Mouse (Mus musculus) activated CD4-positive, CD25-positive, alpha-beta regulatory T cell (primary cell): ENCODE results near the gene Lair1. TPM values are rescaled to one million over a fixed set of nuclear protein-coding genes. Genes with fewer than 3 reads are reported as not detected.

Source experiments
- polyA plus RNA-seq, 2 experiments: library from polyadenylated mRNA; unstranded; fragments of 100-300 nt; shearing (Covaris generic); gene quantifications; one replicate each; pipeline ENCODE4 v1.2.1; 2017

Lair1 gene
- 1 to 10 TPM; 5.8 to 6.6 TPM for polyA plus RNA-seq

DNA sequence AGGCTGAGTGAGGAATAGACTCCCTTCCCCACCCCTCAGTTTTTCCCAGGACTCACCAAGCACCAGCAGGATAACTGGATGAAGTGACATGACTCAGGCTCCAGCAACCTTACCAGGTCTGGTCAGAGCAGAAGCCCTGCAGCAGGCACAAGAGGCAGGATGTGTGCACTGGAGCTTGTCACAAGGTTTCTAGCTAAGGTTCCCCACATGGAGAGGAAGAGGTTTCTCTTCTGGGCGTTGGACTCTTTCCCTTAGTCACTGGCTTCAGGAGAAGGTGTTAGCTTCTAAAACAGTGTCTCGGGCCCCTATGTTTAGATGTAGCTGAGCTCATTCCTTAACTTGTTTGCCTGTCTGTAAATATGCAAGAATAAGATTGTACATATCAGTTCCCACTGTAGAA is at the start of gene Lair1:
Gene Lair1, minus strand, starts transcription at position 192 of the 400 bp plus-strand sequence.

Other genes with a start within 250 kb of the Lair1 start
- gene Gm15448, start 237.5 kb downstream of the Lair1 start, polyA plus RNA-seq = under 1 TPM in 1 of 2 experiments, not detected in 1; 0.76 TPM
- gene Pira2, start 218.2 kb downstream of the Lair1 start, polyA plus RNA-seq = under 1 TPM; 0.63 to 1.00 TPM
- gene Gm14548, start 165.1 kb downstream of the Lair1 start, polyA plus RNA-seq = under 1 TPM; 0.16 to 0.26 TPM
- gene Lilra6, start 147.7 kb downstream of the Lair1 start, polyA plus RNA-seq = not detected
- gene Ttyh1, start 56.2 kb upstream of the Lair1 start, polyA plus RNA-seq = 1 to 10 TPM in 1 of 2 experiments, under 1 TPM in 1; 0.21 to 1.2 TPM
- 100 to 1,000 TPM; 107 to 134 TPM for gene Leng8, start 73.8 kb upstream of the Lair1 start, polyA plus RNA-seq
- gene Leng9, start 87.2 kb upstream of the Lair1 start, polyA plus RNA-seq = 1 to 10 TPM; 6.1 to 6.4 TPM
- not detected for gene Cdc42ep5, start 101.7 kb upstream of the Lair1 start, polyA plus RNA-seq
- under 1 TPM in 1 of 2 experiments, not detected in 1; 0.48 TPM for gene Lilra5, start 174.6 kb upstream of the Lair1 start, polyA plus RNA-seq